ENCODE assay signal across 22 mouse cellular contexts in genomic region chr5:28423781-28424180, GRCm38 (mm10). TPM values are rescaled to one million over a fixed set of nuclear protein-coding genes. Genes with fewer than 3 reads are reported as not detected.
DNase-seq lines count a peak whose midpoint lies in the region; ATAC-seq and TF ChIP-seq lines count a peak whose summit lies in the region.
"Had no signal": no experiment of that assay in that cellular context is flagged by ENCODE, and none has a peak within 500 bp of the region (broad histone marks: within the 10 kb centered on the region; RNA-seq: fewer than 3 reads in every experiment).

No protein-coding gene starts in this region.

- H3K27me3 ChIP-seq in kidney, embryonic 14.5 days (ENCODE audit: control insufficient read depth, insufficient read depth, low read length): no peaks in the 10 kb centered on the region
- H3K27me3 ChIP-seq in kidney, postnatal 0 days (ENCODE audit: insufficient read depth, low read length): no peaks in the 10 kb centered on the region
- H3K27me3 ChIP-seq: embryonic facial prominence, embryonic 13.5 days; embryonic facial prominence, embryonic 15.5 days; forebrain, embryonic 12.5 days had no signal

- no peak overlapping the region for H3K4me2 ChIP-seq in kidney, embryonic 14.5 days (replicated peaks; ENCODE audit: low read depth, low read length)
- H3K4me2 ChIP-seq in kidney, postnatal 0 days (ENCODE audit: low read length): no peak overlapping the region
- H3K4me2 ChIP-seq: embryonic facial prominence, embryonic 13.5 days; embryonic facial prominence, embryonic 15.5 days; forebrain, embryonic 12.5 days had no signal

- H3K4me1 ChIP-seq in kidney, embryonic 14.5 days (ENCODE audit: control insufficient read depth, insufficient read depth, low read length): no peaks in the 10 kb centered on the region
- no peaks in the 10 kb centered on the region for H3K4me1 ChIP-seq in kidney, postnatal 0 days (replicated peaks; ENCODE audit: insufficient read depth, low read length)
- H3K4me1 ChIP-seq: embryonic facial prominence, embryonic 13.5 days; embryonic facial prominence, embryonic 15.5 days; forebrain, embryonic 10.5 days; forebrain, embryonic 12.5 days had no signal

- H3K36me3 ChIP-seq in kidney, embryonic 14.5 days (ENCODE audit: control insufficient read depth, insufficient read depth, low read length): peaks cover 12% of the 10 kb centered on the region; the same call in 1 of the 2 replicates
- H3K36me3 ChIP-seq in kidney, postnatal 0 days (ENCODE audit: insufficient read depth, low read length): 0 out of 2 replicates have a peak, but pooled peaks cover 5% of the 10 kb centered on the region

- H3K4me3 ChIP-seq in kidney, embryonic 14.5 days (ENCODE audit: low read length): no peak overlapping the region
- no peak overlapping the region for H3K4me3 ChIP-seq in kidney, postnatal 0 days (replicated peaks; ENCODE audit: low read depth, low read length)
- H3K4me3 ChIP-seq: embryonic facial prominence, embryonic 13.5 days; embryonic facial prominence, embryonic 15.5 days; erythroblast, embryonic 14.5 days; forebrain, embryonic 10.5 days; forebrain, embryonic 12.5 days had no signal

- WGBS in kidney, embryonic 14.5 days: 56% methylated on average over 4 of the region's 4 CpGs
- WGBS in kidney, postnatal 0 days: 53% methylated on average over 4 of the region's 4 CpGs

- no peak overlapping the region for H3K9ac ChIP-seq in kidney, embryonic 14.5 days (ENCODE audit: low read depth, low read length)
- no peak overlapping the region for H3K9ac ChIP-seq in kidney, postnatal 0 days (ENCODE audit: low read depth, low read length)
- H3K9ac ChIP-seq: embryonic facial prominence, embryonic 13.5 days; embryonic facial prominence, embryonic 15.5 days; forebrain, embryonic 12.5 days had no signal

- DNase-seq in kidney, postnatal 10 days: no peak
- no peak for DNase-seq in kidney, postnatal 0 days (ENCODE audit: low spot score)
- DNase-seq in kidney, postnatal 25 days: no peak
- peak; percentile 1 for DNase-seq in urinary bladder, postnatal 25 days (ENCODE audit: low spot score)
- DNase-seq in urinary bladder, adult 2 months (ENCODE audit: low spot score): no peak
- no peak for DNase-seq in frontal cortex, postnatal 36 days (ENCODE audit: low spot score in 2 of 2)
- DNase-seq: adrenal gland, adult 2 months; adrenal gland, postnatal 10 days; adrenal gland, postnatal 25 days; cerebellum, adult 11 months; cerebellum, adult 8-10 months; cerebellum, adult 9-11 months; cerebellum, postnatal 36 days; embryo, embryonic 11 days had no signal

- H3K9me3 ChIP-seq in kidney, embryonic 14.5 days (ENCODE audit: control insufficient read depth, low read length): no peaks in the 10 kb centered on the region
- no peaks in the 10 kb centered on the region for H3K9me3 ChIP-seq in kidney, postnatal 0 days (replicated peaks; ENCODE audit: low read length)
- H3K9me3 ChIP-seq: embryonic facial prominence, embryonic 13.5 days; embryonic facial prominence, embryonic 15.5 days; forebrain, embryonic 10.5 days; forebrain, embryonic 12.5 days had no signal

- no peak overlapping the region for H3K27ac ChIP-seq in kidney, embryonic 14.5 days (ENCODE audit: low read depth, low read length)
- no peak overlapping the region for H3K27ac ChIP-seq in kidney, postnatal 0 days
- H3K27ac ChIP-seq: embryonic facial prominence, embryonic 13.5 days; embryonic facial prominence, embryonic 15.5 days; forebrain, embryonic 10.5 days; forebrain, embryonic 12.5 days had no signal

- ATAC-seq in kidney, embryonic 14.5 days (ENCODE audit: low FRiP score, low TSS enrichment): peak; percentile 61; the same call in 1 of the 2 replicates
- ATAC-seq in kidney, postnatal 0 days (replicated peaks; ENCODE audit: low FRiP score, low read depth): 0 out of 2 replicates have a peak, but pooled peaks have one; percentile 25
- ATAC-seq: forebrain, embryonic 14.5 days had no signal

- no peak for TF ChIP-seq CTCF in kidney, postnatal 0 days (IDR thresholded peaks at IDR 0.05; ENCODE audit: low read depth)

RNA-seq across cellular contexts. Expression of gene Shh, which starts 43.3 kb away (rescaled TPM):
- polyA plus RNA-seq in kidney, embryonic 14.5 days (2014; fragmentation: Nextera tagmentation; extraction: Ambion mirVana): 0.50 and 0.99 TPM in 2 replicates
- polyA plus RNA-seq in kidney, postnatal 0 days (2015; fragmentation: Nextera tagmentation; extraction: Ambion mirVana): 0.64 and 0.75 TPM in 2 replicates
- 68.3 and 70.7 TPM in 2 replicates for polyA plus RNA-seq in urinary bladder, adult 2 months (2012; rRNA removed)
- polyA plus RNA-seq: C2C12 had no signal

Comparison
In these comparisons a context has a peak if more than half of its experiments do, and no peak if none do; other contexts are left out.
1. RNA of gene Shh, which starts 43.3 kb away (polyA plus RNA-seq): 68.3 to 70.7 TPM in urinary bladder, adult 2 months; 0.64 to 0.75 TPM in kidney, postnatal 0 days and 0.50 to 0.99 TPM in kidney, embryonic 14.5 days; every median in the first group is over 10 times any median in the second.